9 mouse cellular contexts compared by ENCODE assay signal in genomic region chr2:117263786-117264408, GRCm38 (mm10). TPM values are rescaled to one million over a fixed set of nuclear protein-coding genes. Genes with fewer than 3 reads are reported as not detected.
A peak's percentile ranks its signal among the peaks of the same experiment; 100 is the strongest.
DNase-seq lines count a peak whose midpoint lies in the region; TF ChIP-seq lines count a peak whose summit lies in the region.
"Had no signal": no experiment of that assay in that cellular context is flagged by ENCODE, and none has a peak within 500 bp of the region (broad histone marks: within the 10 kb centered on the region; RNA-seq: fewer than 3 reads in every experiment).

No protein-coding gene starts in this region.

- DNase-seq in MEL (ENCODE audit: low read depth, low spot score): peak; percentile 51
- DNase-seq in c-Kit-positive CD71-negative TER-119-negative erythroid progenitor cells, embryonic 14.5 days (ENCODE audit: low read depth): peak; percentile 26
- peak; percentile 52 for DNase-seq in forebrain, embryonic 10.5 days (ENCODE audit: extremely low spot score, low spot score)
- peak; percentile 69 to 78 for DNase-seq in heart, postnatal 36 days
- peak; percentile 65 to 77 for DNase-seq in layer of hippocampus, adult 2 months (ENCODE audit: low spot score in 2 of 2)
- peak; percentile 69 for DNase-seq in lung, postnatal 14 days
- DNase-seq in retina, postnatal 1 day: peak; percentile 60
- DNase-seq in thymus, postnatal 36 days: peak; percentile 78 to 79

- no peak overlapping the region for H3K9ac ChIP-seq in MEL (ENCODE audit: control insufficient read depth, low read depth, low read length, poor library complexity, severe bottlenecking)
- H3K9ac ChIP-seq: limb, embryonic 15.5 days had no signal

- H3K4me1 ChIP-seq in MEL (ENCODE audit: control insufficient read depth in 1 of 2, insufficient read depth in 2 of 2, low read length in 2 of 2): no peaks in the 10 kb centered on the region
- no peaks in the 10 kb centered on the region for H3K4me1 ChIP-seq in forebrain, embryonic 10.5 days
- H3K4me1 ChIP-seq: limb, embryonic 15.5 days had no signal

- H3K27ac ChIP-seq in MEL (ENCODE audit: control insufficient read depth, low read depth, low read length): no peak overlapping the region
- H3K27ac ChIP-seq in forebrain, embryonic 10.5 days: no peak overlapping the region
- H3K27ac ChIP-seq in layer of hippocampus, adult 2 months: no peak overlapping the region
- H3K27ac ChIP-seq: limb, embryonic 15.5 days had no signal

- H3K27me3 ChIP-seq in MEL (ENCODE audit: control insufficient read depth in 1 of 2, insufficient read depth in 2 of 2, low read length in 2 of 2): no peaks in the 10 kb centered on the region
- H3K27me3 ChIP-seq in forebrain, embryonic 10.5 days (ENCODE audit: poor library complexity, severe bottlenecking): no peaks in the 10 kb centered on the region
- H3K27me3 ChIP-seq: limb, embryonic 15.5 days had no signal

- H3K9me3 ChIP-seq in MEL (replicated peaks; ENCODE audit: insufficient read depth, low read length): no peaks in the 10 kb centered on the region
- no peaks in the 10 kb centered on the region for H3K9me3 ChIP-seq in forebrain, embryonic 10.5 days
- H3K9me3 ChIP-seq: limb, embryonic 15.5 days had no signal

- TF ChIP-seq EP300 in MEL (IDR thresholded peaks at IDR 0.05; ENCODE audit: low read depth in 1 of 2, low read length in 2 of 2): no peak

- TF ChIP-seq CTCF in MEL (IDR thresholded peaks at IDR 0.05 in 2 of 3, conservative IDR thresholded peaks at IDR 0.05 in 1 of 3; ENCODE audit: control insufficient read depth in 1 of 3, insufficient read depth in 1 of 3, low read depth in 2 of 3, low read length in 3 of 3, poor library complexity in 1 of 3, severe bottlenecking in 1 of 3): peak; percentile 68 to 88 (median 85)
- peak; percentile 100 for TF ChIP-seq CTCF in layer of hippocampus, adult 2 months (conservative IDR thresholded peaks at IDR 0.05)

- 81% methylated on average over 11 of the region's 11 CpGs for WGBS in forebrain, embryonic 10.5 days

- no peak for TF ChIP-seq POLR2A in MEL (IDR thresholded peaks at IDR 0.05; ENCODE audit: control insufficient read depth in 1 of 2, insufficient read depth in 1 of 2, low read depth in 1 of 2, low read length in 2 of 2, poor library complexity in 1 of 2)

- TF ChIP-seq RAD21 in MEL (IDR thresholded peaks at IDR 0.05; ENCODE audit: low read depth, low read length): peak; percentile 42

- no peak overlapping the region for H3K4me3 ChIP-seq in MEL (ENCODE audit: control insufficient read depth in 1 of 2, insufficient read depth in 1 of 2, low read depth in 2 of 2, low read length in 2 of 2)
- no peak overlapping the region for H3K4me3 ChIP-seq in forebrain, embryonic 10.5 days
- no peak overlapping the region for H3K4me3 ChIP-seq in layer of hippocampus, adult 2 months
- H3K4me3 ChIP-seq: limb, embryonic 15.5 days had no signal

- intact Hi-C loops in heart, postnatal 36 days (cut with DNase I): loop anchor here (1.0 kb wide), 1 partner anchor 175 kb away; no protein-coding TSS in a partner anchor

- H3K36me3 ChIP-seq in MEL (ENCODE audit: control insufficient read depth in 1 of 2, insufficient read depth in 2 of 2, low read length in 2 of 2): peaks cover 0 to 4% of the 10 kb centered on the region in 2 experiments; a peak in 2 of 4 replicates
- H3K36me3 ChIP-seq in forebrain, embryonic 10.5 days (replicated peaks): peaks cover 87% of the 10 kb centered on the region

- no peaks in the 10 kb centered on the region for H3K79me2 ChIP-seq in MEL (ENCODE audit: control insufficient read depth, insufficient read depth, low read length, poor library complexity)

TF ChIP-seq in MEL, 35 proteins besides CTCF, POLR2A, EP300 and RAD21:
- TF ChIP-seq SMC3 (IDR thresholded peaks at IDR 0.05; ENCODE audit: low read depth, low read length) (peak; percentile 42; the same call in 1 of the 2 replicates), MAX (IDR thresholded peaks at IDR 0.05; ENCODE audit: low read length) (no peak)

RNA-seq across cellular contexts. Expression of gene Fam98b, which starts 14.4 kb away (rescaled TPM):
- total RNA-seq in MEL (2012; rRNA removed): 14.3 and 16.4 TPM in 2 replicates
- 100 to 1,000 TPM in 1 of 2 experiments, 10 to 100 TPM in 1; 54.9 to 228 TPM for polyA plus RNA-seq in MEL (2012; ENCODE audit: insufficient read depth in 1 of 2, insufficient read length in 2 of 2, low read depth in 1 of 2, low replicate concordance in 2 of 2, missing spikeins in 1 of 2)
- polyA plus RNA-seq in forebrain, embryonic 10.5 days (2016; fragmentation: Nextera tagmentation; extraction: Ambion mirVana): 24.6 and 26.1 TPM in 2 replicates
- total RNA-seq in heart, postnatal 36 days (2021): 10 to 100 TPM; 19.8 to 22.4 TPM
- total RNA-seq in layer of hippocampus, adult 2 months (2021): 10 to 100 TPM; 49.6 to 51.9 TPM

Comparison
In these comparisons a context has a peak if more than half of its experiments do, and no peak if none do; other contexts are left out.
1. DNase-seq: peak in every context shown above with its lines; median percentile 78 in thymus, postnatal 36 days; 74 in heart, postnatal 36 days; 71 in layer of hippocampus, adult 2 months; 69 in lung, postnatal 14 days; 60 in retina, postnatal 1 day; 52 in forebrain, embryonic 10.5 days; 51 in MEL; 26 in c-Kit-positive CD71-negative TER-119-negative erythroid progenitor cells, embryonic 14.5 days.